Mouse (Mus musculus) liver, embryonic 14.5 days (tissue): ENCODE results near the gene Mdm2.

ENCODE experiments used
- CTCF ChIP-seq: IDR thresholded peaks from 2 replicates; pipeline ENCODE4 v1.5.1; 2016; ENCODE audit warnings: antibody characterized with exemption, low read depth, control low read depth
- EP300 ChIP-seq: IDR thresholded peaks from 2 replicates; pipeline ENCODE4 v1.6.1; 2016; ENCODE audit warnings: antibody characterized with exemption, low read depth

- TF ChIP-seq CTCF (no peak), EP300 (no peak)
Observed at GRCm38 (mm10) chr10:117697561-117698115, 12.9 kb downstream of the Mdm2 start.
